Comparison of ENCODE assay signal across 12 mouse cellular contexts in the genomic region with DNA sequence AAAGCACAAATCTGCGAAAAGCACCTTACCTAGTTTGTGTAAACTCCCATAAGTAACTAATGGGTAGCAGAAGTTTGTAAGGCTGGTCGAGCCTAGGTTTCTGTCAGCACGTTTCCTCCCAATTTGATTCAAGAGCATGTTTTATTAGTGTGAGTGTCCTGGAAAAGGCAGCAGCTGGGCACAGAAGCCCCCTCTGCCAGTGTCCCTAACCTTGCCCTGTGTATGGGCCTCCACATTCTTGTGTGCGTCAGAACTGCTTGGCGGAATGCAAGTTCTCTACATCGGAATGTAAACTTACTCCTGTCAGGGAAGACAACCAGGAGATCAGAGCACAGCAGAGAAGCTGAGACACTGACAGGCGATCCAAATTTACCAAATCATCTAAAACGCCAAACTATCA.
DNase-seq lines count a peak whose midpoint lies in the region; ATAC-seq and TF ChIP-seq lines count a peak whose summit lies in the region.
"Had no signal": no experiment of that assay in that cellular context is flagged by ENCODE, and none has a peak within 500 bp of the region (broad histone marks: within the 10 kb centered on the region; RNA-seq: fewer than 3 reads in every experiment).

No protein-coding gene starts in this region.

- peaks cover 15% of the 10 kb centered on the region for H3K36me3 ChIP-seq in heart, adult 2 months (ENCODE audit: control insufficient read depth, insufficient read depth, low read length)
- no peaks in the 10 kb centered on the region for H3K36me3 ChIP-seq in lung, embryonic 15.5 days
- no peaks in the 10 kb centered on the region for H3K36me3 ChIP-seq in stomach, postnatal 0 days (ENCODE audit: control insufficient read depth, insufficient read depth, low read length)
- H3K36me3 ChIP-seq in forebrain, postnatal 0 days (ENCODE audit: insufficient read depth): no peaks in the 10 kb centered on the region
- H3K36me3 ChIP-seq: midbrain, embryonic 12.5 days had no signal

- no peaks in the 10 kb centered on the region for H3K27me3 ChIP-seq in heart, adult 2 months (ENCODE audit: control insufficient read depth, insufficient read depth, low read length)
- no peaks in the 10 kb centered on the region for H3K27me3 ChIP-seq in lung, embryonic 15.5 days
- H3K27me3 ChIP-seq in stomach, postnatal 0 days (ENCODE audit: control insufficient read depth, insufficient read depth, low read length): no peaks in the 10 kb centered on the region
- no peaks in the 10 kb centered on the region for H3K27me3 ChIP-seq in forebrain, postnatal 0 days (ENCODE audit: insufficient read depth, low read length)
- H3K27me3 ChIP-seq: midbrain, embryonic 12.5 days had no signal

- peak; percentile 28 to 45 for DNase-seq in heart, adult 2 months
- no peak for DNase-seq in heart, postnatal 25 days (ENCODE audit: low spot score)
- no peak for DNase-seq in lung, postnatal 25 days (ENCODE audit: low spot score)
- DNase-seq in heart, postnatal 4 days: peak; percentile 25
- DNase-seq in stomach, postnatal 0 days (ENCODE audit: low spot score): no peak
- DNase-seq in cerebellum, postnatal 25 days: no peak
- DNase-seq in forebrain, postnatal 0 days: no peak
- DNase-seq: B cell, adult 2 months; gastrocnemius, postnatal 10 days; kidney, postnatal 10 days had no signal

- 32% methylated on average over 8 of the region's 8 CpGs for WGBS in heart, adult 2 months
- WGBS in lung, embryonic 15.5 days: 13% methylated on average over 8 of the region's 8 CpGs
- WGBS in stomach, postnatal 0 days: 35% methylated on average over 8 of the region's 8 CpGs
- WGBS in forebrain, postnatal 0 days: 64% methylated on average over 8 of the region's 8 CpGs

- no peak for ATAC-seq in lung, embryonic 15.5 days (ENCODE audit: borderline replicate concordance, extremely low read depth, low FRiP score, low TSS enrichment)
- no peak for ATAC-seq in stomach, postnatal 0 days (ENCODE audit: low FRiP score, low TSS enrichment)
- no peak for ATAC-seq in forebrain, postnatal 0 days

- TF ChIP-seq POLR2A in heart, adult 2 months (IDR thresholded peaks at IDR 0.05; ENCODE audit: insufficient read depth, low read depth, low read length): no peak

- peak overlapping the region; percentile 90 for H3K27ac ChIP-seq in heart, adult 2 months
- H3K27ac ChIP-seq in lung, embryonic 15.5 days: 0 out of 2 replicates have a peak overlapping the region, but pooled peaks have one; percentile 31
- H3K27ac ChIP-seq in stomach, postnatal 0 days (replicated peaks): peak overlapping the region; percentile 96; the same call in 1 of the 2 replicates
- no peak overlapping the region for H3K27ac ChIP-seq in forebrain, postnatal 0 days (ENCODE audit: low read depth, low read length)
- H3K27ac ChIP-seq: midbrain, embryonic 12.5 days had no signal

- no peak for TF ChIP-seq CTCF in heart, adult 2 months (IDR thresholded peaks at IDR 0.05)
- TF ChIP-seq CTCF in stomach, postnatal 0 days (IDR thresholded peaks at IDR 0.05; ENCODE audit: low read depth): no peak
- TF ChIP-seq CTCF in forebrain, postnatal 0 days (IDR thresholded peaks at IDR 0.05; ENCODE audit: low read depth): no peak

- H3K79me2 ChIP-seq in heart, adult 2 months (replicated peaks; ENCODE audit: control insufficient read depth, insufficient read depth, low read length): peaks cover 6% of the 10 kb centered on the region

- H3K9ac ChIP-seq in heart, adult 2 months (ENCODE audit: low read depth, low read length): peak overlapping the region; percentile 61
- H3K9ac ChIP-seq in lung, embryonic 15.5 days: no peak overlapping the region
- H3K9ac ChIP-seq in stomach, postnatal 0 days (ENCODE audit: low read length): 0 out of 2 replicates have a peak overlapping the region, but pooled peaks have one; percentile 28
- no peak overlapping the region for H3K9ac ChIP-seq in forebrain, postnatal 0 days
- H3K9ac ChIP-seq: midbrain, embryonic 12.5 days had no signal

- TF ChIP-seq EP300 in heart, adult 2 months (IDR thresholded peaks at IDR 0.05; ENCODE audit: insufficient read depth, low read depth, low read length): no peak
- no peak for TF ChIP-seq EP300 in stomach, postnatal 0 days (optimal IDR thresholded peaks at IDR 0.05)

- peak overlapping the region; percentile 50 for H3K4me3 ChIP-seq in heart, adult 2 months
- H3K4me3 ChIP-seq in lung, embryonic 15.5 days: no peak overlapping the region
- H3K4me3 ChIP-seq in stomach, postnatal 0 days (ENCODE audit: low read depth, low read length): peak overlapping the region; percentile 31; the same call in 1 of the 2 replicates
- no peak overlapping the region for H3K4me3 ChIP-seq in forebrain, postnatal 0 days (ENCODE audit: low read depth, low read length)
- H3K4me3 ChIP-seq: midbrain, embryonic 12.5 days had no signal

- H3K4me2 ChIP-seq in lung, embryonic 15.5 days: peak overlapping the region; percentile 9; the same call in 1 of the 2 replicates
- peak overlapping the region; percentile 63 for H3K4me2 ChIP-seq in stomach, postnatal 0 days (replicated peaks; ENCODE audit: low read depth)
- no peak overlapping the region for H3K4me2 ChIP-seq in forebrain, postnatal 0 days (ENCODE audit: low read depth)
- H3K4me2 ChIP-seq: midbrain, embryonic 12.5 days had no signal

- intact Hi-C loops in heart, adult 2 months (cut with DNase I): loop anchor here (5.0 kb wide), 1 partner anchor 33 kb away; no protein-coding TSS in a partner anchor
- intact Hi-C loops in heart, postnatal 25 days (cut with DNase I): loop anchor here (2.0 to 5.0 kb wide), 2 partner anchors 17 to 38 kb away; no protein-coding TSS in a partner anchor

- no peaks in the 10 kb centered on the region for H3K9me3 ChIP-seq in lung, embryonic 15.5 days
- H3K9me3 ChIP-seq in stomach, postnatal 0 days (ENCODE audit: control insufficient read depth, low read length): no peaks in the 10 kb centered on the region
- H3K9me3 ChIP-seq in forebrain, postnatal 0 days (ENCODE audit: low read length): no peaks in the 10 kb centered on the region
- H3K9me3 ChIP-seq: midbrain, embryonic 12.5 days had no signal

- H3K4me1 ChIP-seq in heart, adult 2 months (ENCODE audit: control insufficient read depth, insufficient read depth, low read length): peaks cover 26% of the 10 kb centered on the region
- peaks cover 56% of the 10 kb centered on the region for H3K4me1 ChIP-seq in lung, embryonic 15.5 days
- H3K4me1 ChIP-seq in stomach, postnatal 0 days (replicated peaks; ENCODE audit: control insufficient read depth, insufficient read depth): peaks cover 17% of the 10 kb centered on the region
- H3K4me1 ChIP-seq in forebrain, postnatal 0 days (ENCODE audit: insufficient read depth): 0 out of 2 replicates have a peak, but pooled peaks cover 6% of the 10 kb centered on the region

Comparison
In these comparisons a context has a peak if more than half of its experiments do, and no peak if none do; other contexts are left out.
1. DNase-seq: peak in heart, adult 2 months (2 of 2) and heart, postnatal 4 days (single experiment); none in heart, postnatal 25 days (single experiment), lung, postnatal 25 days (single experiment), stomach, postnatal 0 days (single experiment), cerebellum, postnatal 25 days (0 of 2) and forebrain, postnatal 0 days (single experiment).
2. H3K4me3 ChIP-seq: peak in heart, adult 2 months (single experiment) and stomach, postnatal 0 days (single experiment); none in lung, embryonic 15.5 days (single experiment) and forebrain, postnatal 0 days (single experiment).
3. H3K9ac ChIP-seq: peak in heart, adult 2 months (single experiment) and stomach, postnatal 0 days (single experiment); none in lung, embryonic 15.5 days (single experiment) and forebrain, postnatal 0 days (single experiment).